Mouse (Mus musculus): ENCODE results near the gene Dusp16.

DNA sequence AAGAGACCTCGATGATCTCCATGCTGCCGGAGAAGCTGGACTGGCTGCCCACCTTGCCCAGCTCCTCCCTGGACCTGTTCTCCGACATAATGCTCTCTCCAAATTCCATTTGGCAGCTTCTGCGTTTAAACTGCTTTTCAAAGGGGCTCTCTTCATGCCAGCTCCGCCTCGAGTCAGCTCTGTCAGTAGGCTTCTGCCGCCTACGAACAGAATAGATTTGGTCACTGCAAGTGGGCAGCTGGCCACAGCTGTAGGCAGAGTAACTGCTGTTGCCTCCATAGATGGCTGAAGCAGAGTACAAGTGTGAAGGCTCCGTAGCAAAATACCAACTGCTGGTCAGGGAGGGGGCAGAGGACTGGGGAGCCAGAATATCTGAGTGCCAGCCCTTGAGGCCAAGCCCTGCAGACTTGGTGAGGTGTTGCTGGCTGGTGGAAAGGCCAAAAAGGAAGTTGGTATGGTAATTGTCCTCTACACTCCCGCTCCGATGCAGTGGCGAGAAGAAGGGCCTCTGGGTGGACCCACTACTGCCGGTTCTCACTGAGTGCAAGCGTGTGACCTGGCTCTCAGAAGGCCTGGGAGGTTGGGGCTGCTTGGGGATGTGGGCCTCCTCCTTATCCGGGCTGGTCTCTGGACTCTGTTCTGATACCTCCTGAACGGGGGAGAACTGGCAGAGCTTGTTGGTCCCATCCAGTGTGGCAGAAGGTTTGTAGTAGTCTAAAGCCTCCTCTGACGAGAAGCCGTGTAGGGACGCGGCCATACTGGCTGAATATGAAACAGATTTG lies 74.3 kb downstream of the Dusp16 start:
- TF ChIP-seq CTCF (IDR thresholded peaks at IDR 0.05; ENCODE audit: borderline replicate concordance, insufficient read depth, low read length) (no peak), POLR2A (IDR thresholded peaks at IDR 0.05; ENCODE audit: low read depth, low read length) (no peak)

All from embryonic fibroblast, embryonic 13.5 days (primary cell).